In genomic region chr1:164538304-164539043, GRCm38 (mm10) we compare ENCODE assay signal across 32 mouse cellular contexts.
DNase-seq lines count a peak whose midpoint lies in the region; ATAC-seq and TF ChIP-seq lines count a peak whose summit lies in the region.
"Had no signal": no experiment of that assay in that cellular context is flagged by ENCODE, and none has a peak within 500 bp of the region (broad histone marks: within the 10 kb centered on the region; RNA-seq: fewer than 3 reads in every experiment).

No protein-coding gene starts in this region.

- no peak overlapping the region for H3K4me3 ChIP-seq in intestine, embryonic 15.5 days (replicated peaks)
- H3K4me3 ChIP-seq in small intestine, adult 2 months (ENCODE audit: low read depth, low read length): no peak overlapping the region
- H3K4me3 ChIP-seq: erythroblast, embryonic 14.5 days; gastrocnemius, adult 2 months; hindbrain, embryonic 10.5 days; hindbrain, embryonic 15.5 days; kidney, embryonic 15.5 days; layer of hippocampus, adult 2 months; left cerebral cortex, adult 2 months; limb, embryonic 13.5 days; neural tube, embryonic 15.5 days had no signal

- H3K27ac ChIP-seq in intestine, embryonic 15.5 days: peak overlapping the region; percentile 45
- peak overlapping the region; percentile 68 for H3K27ac ChIP-seq in small intestine, adult 2 months (ENCODE audit: insufficient read depth, low read depth, low read length)
- H3K27ac ChIP-seq: gastrocnemius, adult 2 months; hindbrain, embryonic 10.5 days; hindbrain, embryonic 15.5 days; kidney, embryonic 15.5 days; layer of hippocampus, adult 2 months; left cerebral cortex, adult 2 months; limb, embryonic 13.5 days; neural tube, embryonic 15.5 days had no signal

- TF ChIP-seq POLR2A in small intestine, adult 2 months (IDR thresholded peaks at IDR 0.05; ENCODE audit: low read depth, low read length): no peak

- H3K9ac ChIP-seq in intestine, embryonic 15.5 days: no peak overlapping the region
- H3K9ac ChIP-seq: hindbrain, embryonic 15.5 days; kidney, embryonic 15.5 days; limb, embryonic 13.5 days; liver, postnatal 0 days; neural tube, embryonic 15.5 days had no signal

- intact Hi-C loops in gastrocnemius, postnatal 36 days (cut with DNase I): no loop called here

- no peaks in the 10 kb centered on the region for H3K9me3 ChIP-seq in intestine, embryonic 15.5 days
- H3K9me3 ChIP-seq: hindbrain, embryonic 10.5 days; hindbrain, embryonic 15.5 days; kidney, embryonic 15.5 days; limb, embryonic 13.5 days; neural tube, embryonic 15.5 days had no signal

- no peaks in the 10 kb centered on the region for H3K27me3 ChIP-seq in intestine, embryonic 15.5 days (replicated peaks)
- no peaks in the 10 kb centered on the region for H3K27me3 ChIP-seq in small intestine, adult 2 months (ENCODE audit: control insufficient read depth, insufficient read depth, low read length)
- H3K27me3 ChIP-seq: hindbrain, embryonic 15.5 days; kidney, embryonic 15.5 days; limb, embryonic 13.5 days; neural tube, embryonic 15.5 days had no signal

- no peaks in the 10 kb centered on the region for H3K36me3 ChIP-seq in intestine, embryonic 15.5 days
- no peaks in the 10 kb centered on the region for H3K36me3 ChIP-seq in small intestine, adult 2 months (ENCODE audit: control insufficient read depth, insufficient read depth, low read length)
- H3K36me3 ChIP-seq: G1E; hindbrain, embryonic 10.5 days; hindbrain, embryonic 15.5 days; kidney, embryonic 15.5 days; limb, embryonic 13.5 days; neural tube, embryonic 15.5 days had no signal

- 71% methylated on average over 5 of the region's 5 CpGs for WGBS in intestine, embryonic 15.5 days
- WGBS in small intestine, adult 2 months: 43% methylated on average over 5 of the region's 5 CpGs

- no peak overlapping the region for H3K4me2 ChIP-seq in intestine, embryonic 15.5 days (replicated peaks)
- H3K4me2 ChIP-seq: hindbrain, embryonic 15.5 days; kidney, embryonic 15.5 days; limb, embryonic 13.5 days; liver, embryonic 11.5 days; neural tube, embryonic 15.5 days had no signal

- H3K4me1 ChIP-seq in intestine, embryonic 15.5 days (replicated peaks): peaks cover 3% of the 10 kb centered on the region; the same call in 1 of the 2 replicates
- H3K4me1 ChIP-seq in small intestine, adult 2 months (ENCODE audit: control insufficient read depth, insufficient read depth, insufficient read length, low read length): peaks cover 25% of the 10 kb centered on the region
- H3K4me1 ChIP-seq: hindbrain, embryonic 10.5 days; hindbrain, embryonic 15.5 days; kidney, embryonic 15.5 days; limb, embryonic 13.5 days; neural tube, embryonic 15.5 days had no signal

- TF ChIP-seq CTCF in small intestine, adult 2 months (IDR thresholded peaks at IDR 0.05; ENCODE audit: extremely low read depth, insufficient read length, insufficient replicate concordance, low read depth, low read length): no peak

- DNase-seq in lung, postnatal 25 days (ENCODE audit: low spot score): peak; percentile 12
- DNase-seq in lung, postnatal 14 days: no peak
- peak; percentile 55 for DNase-seq in R1 (ENCODE audit: low read depth, low spot score)
- DNase-seq in gastrocnemius, postnatal 36 days: no peak
- no peak for DNase-seq in right cerebral cortex, postnatal 10 days (ENCODE audit: low spot score in 2 of 2)
- DNase-seq: adrenal gland, postnatal 25 days; B cell, adult 2 months; cerebellum, adult 2 months; cerebellum, postnatal 14 days; gastrocnemius, adult 2 months; heart, postnatal 14 days; kidney, postnatal 25 days; liver, postnatal 0 days; midbrain, embryonic 14.5 days; retina, postnatal 1 day; thymus, adult 2 months; thymus, postnatal 36 days had no signal

- ATAC-seq in intestine, embryonic 15.5 days: no peak
- ATAC-seq in cerebellum, adult (ENCODE audit: insufficient number of reproducible peaks, low FRiP score, low TSS enrichment): no peak
- ATAC-seq: forebrain, embryonic 16.5 days; inflammation-experienced regulatory T-cells, adult 6 months; liver, postnatal 0 days had no signal

Comparison
In these comparisons a context has a peak if more than half of its experiments do, and no peak if none do; other contexts are left out.
1. DNase-seq: peak in lung, postnatal 25 days (single experiment) and R1 (single experiment); none in lung, postnatal 14 days (single experiment), gastrocnemius, postnatal 36 days (0 of 2) and right cerebral cortex, postnatal 10 days (0 of 2).